Mouse (Mus musculus): ENCODE measurements at regions not wholly inside any gene's neighbourhood (a gene's known extent, or its start where the extent isn't known, plus 50 kb on each side); places are given as distances from the start of the nearest gene placed in this dataset.

GRCm38 (mm10) chr6:111911997-111912396 is 361.6 kb upstream of the Lmcd1 start:
- no peak for DNase-seq

- DNase-seq, result no peak
Observed at GRCm38 (mm10) chr6:111913771-111914405, 359.7 kb upstream of the Lmcd1 start.

- no peak for DNase-seq
Observed at GRCm38 (mm10) chr6:111917248-111917721, 356.3 kb upstream of the Lmcd1 start.

GRCm38 (mm10) chr6:111917868-111918597 is 355.5 kb upstream of the Lmcd1 start:
- DNase-seq, result no peak

- no peak for DNase-seq
Observed at GRCm38 (mm10) chr6:111932596-111932995, 341.0 kb upstream of the Lmcd1 start.

- no peak for DNase-seq
Observed at GRCm38 (mm10) chr6:111954401-111954800, 319.2 kb upstream of the Lmcd1 start.

- DNase-seq, result no peak
Observed at GRCm38 (mm10) chr6:111965766-111966165, 307.8 kb upstream of the Lmcd1 start.

GRCm38 (mm10) chr6:111985452-111985851 is 288.1 kb upstream of the Lmcd1 start:
- peak; percentile 7 for DNase-seq

- DNase-seq, result no peak
Observed at GRCm38 (mm10) chr6:111995823-111996222, 277.7 kb upstream of the Lmcd1 start.

- DNase-seq, result no peak
Observed at GRCm38 (mm10) chr6:112003784-112004471, 269.6 kb upstream of the Lmcd1 start.

GRCm38 (mm10) chr6:112026261-112027205 is 247.0 kb upstream of the Lmcd1 start:
- DNase-seq, result peak; percentile 7

GRCm38 (mm10) chr6:112050548-112051184 is 222.9 kb upstream of the Lmcd1 start:
- no peak for DNase-seq

GRCm38 (mm10) chr6:112052193-112052592 is 221.4 kb upstream of the Lmcd1 start:
- DNase-seq, result no peak

- DNase-seq, result no peak
Observed at GRCm38 (mm10) chr6:112057895-112058294, 215.7 kb upstream of the Lmcd1 start.

GRCm38 (mm10) chr6:112062956-112063355 is 210.6 kb upstream of the Lmcd1 start:
- no peak for DNase-seq

GRCm38 (mm10) chr6:112090597-112090996 is 183.0 kb upstream of the Lmcd1 start:
- DNase-seq, result no peak

GRCm38 (mm10) chr6:112091125-112091763 is 182.3 kb upstream of the Lmcd1 start:
- DNase-seq, result peak; percentile 73

- DNase-seq, result peak; percentile 7
Observed at GRCm38 (mm10) chr6:112093300-112093699, 180.3 kb upstream of the Lmcd1 start.

- no peak for DNase-seq
Observed at GRCm38 (mm10) chr6:112097699-112098098, 175.9 kb upstream of the Lmcd1 start.

- DNase-seq, result peak; percentile 87
Observed at GRCm38 (mm10) chr6:112108651-112109050, 164.9 kb upstream of the Lmcd1 start.

- DNase-seq, result no peak
Observed at GRCm38 (mm10) chr6:112119180-112119579, 154.4 kb upstream of the Lmcd1 start.
